Mouse (Mus musculus) lung, adult 2 months (tissue): ENCODE results near the gene 9930022D16Rik. TPM values are rescaled to one million over a fixed set of nuclear protein-coding genes. Genes with fewer than 3 reads are reported as not detected.
A peak's percentile ranks its signal among the peaks of the same experiment; 100 is the strongest.

Source experiments
- DNase-seq: peaks from one replicate; pipeline ENCODE4 v3.0.0; 2022
- H3K4me1 ChIP-seq: fragments of 200-500 bp; 2 replicates; pipeline ENCODE4 v1.6.1; 2011; ENCODE audit warnings: low read length; ENCODE audit not compliant: control insufficient read depth, insufficient read depth
- H3K4me3 ChIP-seq: fragments of 200-500 bp; replicated peaks from 2 replicates; pipeline ENCODE3; 2011; ENCODE audit warnings: low read depth, mild to moderate bottlenecking, control low read depth, low read length; ENCODE audit errors: extremely low read depth
- CTCF ChIP-seq: fragments of 200-500 bp; IDR thresholded peaks from 2 replicates; pipeline ENCODE4 v1.5.1; 2011; ENCODE audit warnings: mild to moderate bottlenecking, low read length, control low read depth; ENCODE audit not compliant: insufficient read depth
- POLR2A ChIP-seq: fragments of 200-500 bp; IDR thresholded peaks from 2 replicates; pipeline ENCODE4 v1.6.1; 2011; ENCODE audit warnings: low read depth, mild to moderate bottlenecking, control low read depth, low read length, borderline replicate concordance; ENCODE audit errors: extremely low read depth
- WGBS: fragments of 180-500 bp; shearing (Covaris S2); methylation state at CpG from one replicate; pipeline ENCODE4 v1.1.7; 2018; 5-methylcytosine and 5-hydroxymethylcytosine counted together
- polyA plus RNA-seq: library from polyadenylated mRNA; depleted of rRNA; stranded (reverse); fragments of >200 nt; gene quantifications from 2 replicates; pipeline ENCODE4 v1.2.3, GENCODE M21; 2012

9930022D16Rik gene
- polyA plus RNA-seq, 1 experiment: not detected

DNA sequence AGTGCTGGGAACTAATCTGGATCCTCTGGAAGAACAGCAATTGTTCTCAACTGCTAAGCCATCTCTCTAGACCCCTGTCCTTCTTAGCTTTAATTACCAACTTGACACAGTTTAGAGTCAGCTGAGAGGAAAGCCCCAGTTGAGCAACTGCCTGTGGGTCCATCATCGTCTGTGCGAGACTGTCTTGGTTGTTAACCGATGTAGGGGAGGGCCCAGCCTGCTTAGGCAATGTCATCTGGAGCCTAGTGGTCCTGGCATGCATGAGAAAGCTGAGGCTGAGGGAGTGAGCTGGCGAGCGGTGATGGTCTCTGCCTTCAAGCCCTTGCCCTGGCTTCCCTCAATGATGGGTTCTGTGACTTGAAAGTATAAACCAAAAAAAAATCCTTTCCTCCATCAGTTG lies 1.1 kb downstream of the 9930022D16Rik start:
- 86% methylated on average over 5 of the region's 5 CpGs for WGBS
- no peak for DNase-seq
- Histone ChIP-seq H3K4me1 (peaks cover 4% of the 10 kb centered on the region; the same call in 1 of the 2 replicates), H3K4me3 (no peak overlapping the region)
- TF ChIP-seq CTCF (no peak), POLR2A (no peak)

DNA sequence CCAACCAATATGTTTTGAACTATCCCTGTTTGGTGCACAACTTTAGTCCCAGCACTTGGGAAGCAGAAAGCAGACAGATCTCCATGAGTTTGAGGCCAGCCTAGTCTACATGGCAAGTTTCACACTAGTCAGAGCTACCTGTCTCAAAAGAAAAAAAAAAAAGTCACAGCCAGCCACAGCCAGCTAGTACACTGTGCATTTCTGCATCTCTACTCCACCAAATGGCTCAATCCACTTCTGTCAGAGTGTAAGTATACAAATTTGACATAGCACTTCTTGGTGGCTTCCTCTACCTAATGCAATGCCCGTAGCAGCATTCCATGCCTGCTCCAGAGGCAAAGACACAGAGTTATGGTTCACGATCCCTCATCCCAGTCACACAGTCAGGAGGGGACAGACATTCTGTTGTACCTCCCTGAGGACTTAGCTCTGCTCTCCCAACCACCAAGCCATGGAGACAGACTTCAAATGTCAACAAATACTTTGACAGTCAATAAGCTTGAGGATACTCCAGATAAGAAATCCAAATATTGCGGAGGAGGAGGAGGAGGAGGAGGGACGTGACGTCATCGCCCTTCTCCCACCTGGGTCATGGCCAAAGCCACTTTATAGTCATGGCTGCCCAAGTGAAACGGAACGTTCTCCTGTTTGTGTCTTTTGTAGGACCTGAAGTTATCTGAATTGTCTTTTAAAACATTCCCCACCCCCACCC lies 3.1 kb downstream of the 9930022D16Rik start:
- no peak for TF ChIP-seq CTCF
- TF ChIP-seq POLR2A: no peak
- WGBS: 45% methylated on average over 8 of the region's 8 CpGs
- peaks cover 10% of the 10 kb centered on the region; the same call in 1 of the 2 replicates for H3K4me1 ChIP-seq
- H3K4me3 ChIP-seq: no peak overlapping the region
- DNase-seq: peak; percentile 74

DNA sequence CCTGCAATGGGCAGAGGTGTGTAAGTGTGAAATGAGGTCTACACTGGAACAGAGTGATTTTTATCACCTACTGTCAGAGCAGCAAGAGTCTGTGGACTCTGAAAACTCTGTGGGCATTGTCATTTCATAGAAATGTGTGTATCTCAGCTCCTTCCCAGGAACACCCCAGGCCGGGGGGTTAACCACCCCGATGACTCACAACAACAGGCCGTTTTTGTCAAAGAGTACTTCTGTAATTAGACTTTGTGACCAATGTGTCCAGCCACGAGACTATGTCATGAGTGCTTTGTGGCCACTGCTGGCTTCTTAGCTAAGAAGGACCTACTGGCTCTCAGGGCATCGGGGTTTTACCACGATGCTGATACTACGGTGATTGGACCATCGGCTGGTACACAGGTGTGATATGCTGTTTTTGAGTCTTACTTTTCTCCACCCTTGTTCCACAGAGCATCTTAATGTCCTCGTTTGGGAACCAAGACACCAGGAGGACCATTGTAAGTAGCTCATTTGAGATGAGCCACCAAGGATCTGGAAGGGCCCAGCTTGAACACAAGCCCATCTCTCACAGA lies 3.8 kb downstream of the 9930022D16Rik start:
- 59% methylated on average over 9 of the region's 9 CpGs for WGBS
- H3K4me3 ChIP-seq: no peak overlapping the region
- TF ChIP-seq POLR2A: no peak
- TF ChIP-seq CTCF: no peak
- H3K4me1 ChIP-seq: peaks cover 10% of the 10 kb centered on the region; the same call in 1 of the 2 replicates
- DNase-seq: peak; percentile 29

DNA sequence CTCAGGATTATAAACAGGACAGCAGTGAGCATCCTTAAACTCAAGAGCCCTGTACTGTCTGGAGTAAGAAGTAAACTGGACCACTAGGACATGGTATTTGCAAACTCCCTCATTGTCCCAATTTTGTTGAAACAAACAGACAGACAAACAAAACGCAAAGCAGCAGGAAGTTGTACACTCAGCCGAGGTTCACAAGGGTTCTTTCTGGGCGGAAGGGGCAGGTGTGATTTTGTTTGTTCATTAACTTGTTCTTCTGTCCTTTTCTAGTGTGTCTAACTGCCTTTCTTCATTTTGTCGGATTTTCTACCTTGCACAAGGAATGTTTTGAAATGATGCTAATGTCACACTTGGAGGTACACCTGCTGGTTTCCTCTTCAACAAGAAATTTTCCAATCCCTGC lies 5.7 kb downstream of the 9930022D16Rik start:
- DNase-seq: no peak
- H3K4me1 ChIP-seq: peaks cover 10% of the 10 kb centered on the region; the same call in 1 of the 2 replicates
- 31% methylated on average over 4 of the region's 4 CpGs for WGBS

DNA sequence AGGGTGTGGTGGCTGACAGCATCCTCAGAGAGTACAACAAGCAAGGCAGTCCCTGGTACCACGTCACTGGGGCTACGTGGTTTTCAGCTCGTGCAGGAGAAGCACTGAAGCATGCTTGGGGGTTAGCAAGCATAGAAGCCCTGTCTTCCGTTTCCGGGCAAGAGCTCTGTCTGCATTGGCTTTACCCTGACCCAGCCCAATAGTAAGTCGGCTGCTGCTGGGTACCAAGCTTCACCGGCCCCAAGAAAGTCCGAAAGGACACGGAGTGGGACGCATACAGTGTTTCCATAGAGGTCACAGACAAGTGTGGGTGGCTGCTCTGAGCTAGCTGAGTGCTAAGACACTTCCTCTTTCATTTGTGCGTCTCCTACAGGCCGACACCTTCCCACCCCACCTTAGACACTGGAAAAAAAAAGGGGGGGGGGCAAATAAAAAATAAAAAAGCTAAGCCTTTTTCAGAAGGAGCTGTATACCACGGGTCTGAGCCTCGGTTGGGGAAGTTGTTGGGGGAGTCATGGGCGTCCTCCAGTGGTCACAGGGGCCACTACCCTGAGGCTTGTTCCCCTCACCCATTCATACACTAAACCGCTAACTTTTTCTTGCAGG lies 6.3 kb downstream of the 9930022D16Rik start:
- peak; percentile 25 for DNase-seq
- TF ChIP-seq POLR2A: no peak
- TF ChIP-seq CTCF: 0 out of 2 replicates have a peak, but pooled peaks have one; percentile 6
- peaks cover 10% of the 10 kb centered on the region; the same call in 1 of the 2 replicates for H3K4me1 ChIP-seq
- peak overlapping the region; percentile 37 for H3K4me3 ChIP-seq
- 34% methylated on average over 16 of the region's 16 CpGs for WGBS

More for the DNA sequence above, 5.7 kb downstream of the 9930022D16Rik start:
- no peak for TF ChIP-seq CTCF
- TF ChIP-seq POLR2A: no peak
- no peak overlapping the region for H3K4me3 ChIP-seq

DNA sequence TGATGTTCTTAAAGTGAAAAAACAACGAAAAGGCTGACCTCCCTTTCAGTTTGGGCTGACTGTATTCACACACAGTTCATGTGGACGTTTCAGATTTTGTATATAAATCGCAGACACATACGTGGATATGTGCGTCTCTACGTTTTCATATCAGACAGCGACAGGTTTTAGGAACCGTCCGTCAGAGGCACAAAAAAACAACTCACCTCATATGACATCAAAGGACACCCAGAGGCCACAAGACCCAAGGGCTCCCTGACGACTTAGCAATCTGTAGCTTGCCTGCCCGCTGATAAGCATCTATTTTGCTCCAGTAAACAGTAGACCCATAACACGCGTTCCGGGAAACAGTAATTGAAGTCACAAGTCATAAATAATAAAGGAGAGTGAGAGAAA lies 6.8 kb downstream of the 9930022D16Rik start:
- TF ChIP-seq CTCF: no peak
- TF ChIP-seq POLR2A: no peak
- Histone ChIP-seq H3K4me1 (peaks cover 10% of the 10 kb centered on the region; the same call in 1 of the 2 replicates), H3K4me3 (no peak overlapping the region)
- 59% methylated on average over 14 of the region's 14 CpGs for WGBS
- DNase-seq: no peak

DNA sequence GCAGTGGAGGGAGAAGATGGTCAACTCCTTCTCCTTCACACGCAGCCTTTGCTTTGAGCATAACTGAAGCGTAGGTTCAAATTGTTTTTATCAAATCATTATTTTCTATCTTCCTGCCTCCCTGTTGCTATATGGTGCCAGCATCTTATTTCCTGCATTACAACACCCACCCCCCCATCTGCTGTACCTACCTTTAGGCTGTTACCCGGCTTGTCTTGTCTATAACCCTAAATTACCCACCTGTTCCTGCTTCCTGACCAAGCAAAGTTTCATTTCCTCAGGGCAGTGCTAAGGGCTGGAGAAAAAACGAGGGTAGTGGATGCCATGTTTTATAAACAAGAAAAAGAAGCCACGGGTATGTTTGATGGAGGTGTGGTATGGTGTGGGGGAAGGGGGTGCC lies 7.5 kb downstream of the 9930022D16Rik start:
- TF ChIP-seq POLR2A: no peak
- no peak for TF ChIP-seq CTCF
- WGBS: 66% methylated on average over 5 of the region's 5 CpGs
- H3K4me1 ChIP-seq: peaks cover 10% of the 10 kb centered on the region; the same call in 1 of the 2 replicates
- no peak for DNase-seq
- H3K4me3 ChIP-seq: no peak overlapping the region

DNA sequence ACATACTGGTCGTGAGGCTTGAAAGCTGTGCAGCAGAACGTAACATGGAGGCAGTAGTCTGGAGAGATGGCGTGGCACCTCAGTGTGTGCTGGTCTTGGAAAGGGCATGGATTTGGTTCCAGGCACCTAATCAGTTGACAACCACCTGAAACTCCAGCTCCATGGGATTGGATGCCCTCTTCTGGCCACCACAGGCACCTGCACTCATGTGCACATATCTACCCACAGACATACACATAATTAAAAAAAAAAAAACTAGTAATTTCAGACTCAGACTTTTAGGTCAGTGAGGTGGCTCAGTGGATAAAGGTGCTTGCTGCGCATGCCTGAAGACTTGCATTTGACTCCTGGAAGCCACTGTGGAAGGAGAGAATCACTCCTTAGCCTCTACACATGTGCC lies 8.5 kb downstream of the 9930022D16Rik start:
- TF ChIP-seq POLR2A (no peak), CTCF (no peak)
- peaks cover 10% of the 10 kb centered on the region; the same call in 1 of the 2 replicates for H3K4me1 ChIP-seq
- no peak overlapping the region for H3K4me3 ChIP-seq
- WGBS: 99% methylated on average over 4 of the region's 4 CpGs
- no peak for DNase-seq

DNA sequence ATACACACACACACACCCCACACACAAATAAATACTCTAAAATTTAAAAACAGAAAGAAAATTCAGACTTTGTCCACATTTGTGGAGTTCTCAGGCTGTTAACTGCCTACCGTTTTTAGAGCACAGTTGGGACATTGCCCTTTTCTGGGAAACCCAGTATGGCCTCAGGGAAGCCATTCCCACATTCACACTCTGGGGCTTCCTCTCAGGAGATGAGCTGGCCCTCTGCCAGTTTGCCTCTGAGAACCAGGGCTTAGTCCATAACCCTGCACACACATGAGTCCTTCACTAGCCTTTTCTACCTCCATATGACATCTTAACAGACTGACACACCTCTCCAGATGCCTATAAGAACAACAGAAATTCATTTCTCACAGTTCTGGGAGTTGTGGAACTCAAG lies 9.6 kb downstream of the 9930022D16Rik start:
- Histone ChIP-seq H3K4me3 (no peak overlapping the region), H3K4me1 (peaks cover 10% of the 10 kb centered on the region; the same call in 1 of the 2 replicates)
- 31% methylated on average over 1 of the region's 1 CpGs for WGBS
- TF ChIP-seq CTCF (no peak), POLR2A (no peak)
- no peak for DNase-seq
